Mouse (Mus musculus) heart, postnatal 10 days (tissue): ENCODE measurements around the gene Olfr764-ps1. TPM values are rescaled to one million over a fixed set of nuclear protein-coding genes. Genes with fewer than 3 reads are reported as not detected.

Experiments used
- total RNA-seq, 2 experiments: library from RNA; stranded (reverse); gene quantifications; 2 replicates each; pipeline ENCODE4 v1.2.3; 2021

The Olfr764-ps1 gene
- total RNA-seq, 2 experiments from 2014 or later, result not detected

Other genes with a start within 250 kb of the Olfr764-ps1 start
- gene Mmp19, start 249.0 kb downstream of the Olfr764-ps1 start, total RNA-seq, result 1 to 10 TPM; 3.4 to 5.4 TPM
- 10 to 100 TPM; 49.1 to 52.0 TPM for gene Dnajc14, start 235.8 kb downstream of the Olfr764-ps1 start, total RNA-seq
- 10 to 100 TPM; 12.7 to 13.3 TPM for gene Tmem198b, start 235.5 kb downstream of the Olfr764-ps1 start, total RNA-seq
- 10 to 100 TPM; 47.2 to 52.6 TPM for gene Sarnp, start 222.6 kb downstream of the Olfr764-ps1 start, total RNA-seq
- 1 to 10 TPM; 6.5 to 9.8 TPM for gene Ormdl2, start 218.3 kb downstream of the Olfr764-ps1 start, total RNA-seq
- 1 to 10 TPM; 3.1 to 4.0 TPM for gene Gdf11, start 148.2 kb downstream of the Olfr764-ps1 start, total RNA-seq
- gene Cd63, start 138.9 kb downstream of the Olfr764-ps1 start, total RNA-seq, result 100 to 1,000 TPM; 203 to 239 TPM
- 1 to 10 TPM; 5.9 to 9.7 TPM for gene Rdh5, start 117.0 kb downstream of the Olfr764-ps1 start, total RNA-seq
- 100 to 1,000 TPM; 188 to 198 TPM for gene Bloc1s1, start 115.9 kb downstream of the Olfr764-ps1 start, total RNA-seq
- gene Itga7, start 106.1 kb downstream of the Olfr764-ps1 start, total RNA-seq, result 100 to 1,000 TPM; 125 to 136 TPM
- not detected for gene Mettl7b, start 78.9 kb downstream of the Olfr764-ps1 start, total RNA-seq
- gene Olfr9, start 50.5 kb downstream of the Olfr764-ps1 start, total RNA-seq, result not detected
- not detected for gene Olfr763, start 29.1 kb downstream of the Olfr764-ps1 start, total RNA-seq
- gene Olfr765, start 10.1 kb upstream of the Olfr764-ps1 start, total RNA-seq, result not detected
- not detected for gene Olfr766-ps1, start 29.1 kb upstream of the Olfr764-ps1 start, total RNA-seq
- gene Olfr767, start 43.0 kb upstream of the Olfr764-ps1 start, total RNA-seq, result not detected
- gene Olfr768, start 59.5 kb upstream of the Olfr764-ps1 start, total RNA-seq, result not detected
- not detected for gene Olfr769, start 78.0 kb upstream of the Olfr764-ps1 start, total RNA-seq
- not detected for gene Olfr770, start 99.1 kb upstream of the Olfr764-ps1 start, total RNA-seq
- not detected for gene Olfr771, start 124.9 kb upstream of the Olfr764-ps1 start, total RNA-seq
- not detected for gene Olfr772, start 138.0 kb upstream of the Olfr764-ps1 start, total RNA-seq
- not detected for gene Olfr773, start 147.5 kb upstream of the Olfr764-ps1 start, total RNA-seq
- gene Olfr774, start 196.3 kb upstream of the Olfr764-ps1 start, total RNA-seq, result not detected
- not detected for gene Olfr775, start 208.5 kb upstream of the Olfr764-ps1 start, total RNA-seq
- gene Olfr776, start 219.2 kb upstream of the Olfr764-ps1 start, total RNA-seq, result not detected
- gene Olfr777, start 231.6 kb upstream of the Olfr764-ps1 start, total RNA-seq, result not detected